Mouse (Mus musculus): ENCODE measurements around the gene Itgb4. TPM values are rescaled to one million over a fixed set of nuclear protein-coding genes. Genes with fewer than 3 reads are reported as not detected.
A peak's percentile ranks its signal among the peaks of the same experiment; 100 is the strongest.
"Not testable (repeated sequence)": the region's sequence is repeated elsewhere in the genome, so short reads cannot be mapped to it uniquely, and the experiment has no call there.

The Itgb4 gene
- polyA plus RNA-seq, 1 experiment from 2014 or later = 12.7 TPM

GRCm38 (mm10) chr11:116019976-116020411, 45.5 kb downstream of the Itgb4 start:
- Histone ChIP-seq H3K4me1 (replicated peaks; ENCODE audit: control insufficient read depth, insufficient read depth) (no peaks in the 10 kb centered on the region), H3K4me3 (ENCODE audit: low read depth, low read length) (no peak overlapping the region), H3K4me2 (replicated peaks; ENCODE audit: low read depth) (no peak overlapping the region), H3K9ac (ENCODE audit: low read length) (no peak overlapping the region), H3K27me3 (ENCODE audit: control insufficient read depth, insufficient read depth, low read length) (no peaks in the 10 kb centered on the region), H3K36me3 (ENCODE audit: control insufficient read depth, insufficient read depth, low read length) (peaks cover 9% of the 10 kb centered on the region), H3K27ac (replicated peaks) (no peak overlapping the region), H3K9me3 (ENCODE audit: control insufficient read depth, low read length) (no peaks in the 10 kb centered on the region)
- TF ChIP-seq CTCF (IDR thresholded peaks at IDR 0.05; ENCODE audit: low read depth) (no peak; the same call in 1 of the 2 replicates), EP300 (optimal IDR thresholded peaks at IDR 0.05) (no peak)
- WGBS = 78% methylated on average over 2 of the region's 2 CpGs
- ATAC-seq (ENCODE audit: low FRiP score, low TSS enrichment) (peak; percentile 13), DNase-seq (ENCODE audit: low spot score) (peak; percentile 66)

- peak; percentile 57 for TF ChIP-seq CTCF (IDR thresholded peaks at IDR 0.05; ENCODE audit: low read depth)
- no peak for TF ChIP-seq EP300 (optimal IDR thresholded peaks at IDR 0.05)
- Histone ChIP-seq H3K27me3 (ENCODE audit: control insufficient read depth, insufficient read depth, low read length) (no peaks in the 10 kb centered on the region), H3K36me3 (ENCODE audit: control insufficient read depth, insufficient read depth, low read length) (peaks cover 9% of the 10 kb centered on the region), H3K4me2 (replicated peaks; ENCODE audit: low read depth) (no peak overlapping the region), H3K4me1 (replicated peaks; ENCODE audit: control insufficient read depth, insufficient read depth) (no peaks in the 10 kb centered on the region), H3K4me3 (ENCODE audit: low read depth, low read length) (no peak overlapping the region), H3K9ac (ENCODE audit: low read length) (no peak overlapping the region), H3K27ac (replicated peaks) (no peak overlapping the region), H3K9me3 (ENCODE audit: control insufficient read depth, low read length) (no peaks in the 10 kb centered on the region)
- no peak for DNase-seq (ENCODE audit: low spot score)
- no peak for ATAC-seq (ENCODE audit: low FRiP score, low TSS enrichment)
- 36% methylated on average over 1 of the region's 1 CpGs for WGBS
Measured at GRCm38 (mm10) chr11:116020519-116020922, 46.0 kb downstream of the Itgb4 start.

- TF ChIP-seq EP300 (optimal IDR thresholded peaks at IDR 0.05) = peak; percentile 25
- TF ChIP-seq CTCF (IDR thresholded peaks at IDR 0.05; ENCODE audit: low read depth) = no peak
- Histone ChIP-seq H3K9me3 (ENCODE audit: control insufficient read depth, low read length) (no peaks in the 10 kb centered on the region), H3K27me3 (ENCODE audit: control insufficient read depth, insufficient read depth, low read length) (no peaks in the 10 kb centered on the region), H3K36me3 (ENCODE audit: control insufficient read depth, insufficient read depth, low read length) (peaks cover 9% of the 10 kb centered on the region), H3K27ac (replicated peaks) (0 out of 2 replicates have a peak overlapping the region, but pooled peaks have one; percentile 5), H3K4me2 (replicated peaks; ENCODE audit: low read depth) (peak overlapping the region; percentile 25; the same call in 1 of the 2 replicates), H3K4me1 (replicated peaks; ENCODE audit: control insufficient read depth, insufficient read depth) (no peaks in the 10 kb centered on the region), H3K4me3 (ENCODE audit: low read depth, low read length) (peak overlapping the region; percentile 40), H3K9ac (ENCODE audit: low read length) (no peak overlapping the region)
- DNase-seq (ENCODE audit: low spot score) (no peak), ATAC-seq (ENCODE audit: low FRiP score, low TSS enrichment) (no peak)
- WGBS = 50% methylated on average over 6 of the region's 6 CpGs
Measured at GRCm38 (mm10) chr11:116021328-116022220, 47.1 kb downstream of the Itgb4 start.

GRCm38 (mm10) chr11:116022256-116022780, 47.8 kb downstream of the Itgb4 start:
- H3K27me3 ChIP-seq (ENCODE audit: control insufficient read depth, insufficient read depth, low read length) = no peaks in the 10 kb centered on the region
- H3K4me1 ChIP-seq (replicated peaks; ENCODE audit: control insufficient read depth, insufficient read depth) = no peaks in the 10 kb centered on the region
- H3K9ac ChIP-seq (ENCODE audit: low read length) = peak overlapping the region; percentile 47
- H3K4me2 ChIP-seq (replicated peaks; ENCODE audit: low read depth) = peak overlapping the region; percentile 53
- TF ChIP-seq CTCF (IDR thresholded peaks at IDR 0.05; ENCODE audit: low read depth) (no peak), EP300 (optimal IDR thresholded peaks at IDR 0.05) (peak; percentile 2)
- H3K36me3 ChIP-seq (ENCODE audit: control insufficient read depth, insufficient read depth, low read length) = peaks cover 9% of the 10 kb centered on the region
- 28% methylated on average over 4 of the region's 4 CpGs for WGBS
- no peak for DNase-seq (ENCODE audit: low spot score)
- no peak for ATAC-seq (ENCODE audit: low FRiP score, low TSS enrichment)
- no peaks in the 10 kb centered on the region for H3K9me3 ChIP-seq (ENCODE audit: control insufficient read depth, low read length)
- H3K4me3 ChIP-seq (ENCODE audit: low read depth, low read length) = peak overlapping the region; percentile 40
- H3K27ac ChIP-seq (replicated peaks) = no peak overlapping the region

GRCm38 (mm10) chr11:116023074-116023770, 48.7 kb downstream of the Itgb4 start:
- Histone ChIP-seq H3K4me2 (replicated peaks; ENCODE audit: low read depth) (peak overlapping the region; percentile 44), H3K9ac (ENCODE audit: low read length) (peak overlapping the region; percentile 99), H3K4me3 (ENCODE audit: low read depth, low read length) (peak overlapping the region; percentile 89), H3K27ac (replicated peaks) (peak overlapping the region; percentile 98)
- not testable (repeated sequence) for ATAC-seq (ENCODE audit: low FRiP score, low TSS enrichment); H3K4me1 ChIP-seq (replicated peaks; ENCODE audit: control insufficient read depth, insufficient read depth); DNase-seq (ENCODE audit: low spot score); H3K27me3 ChIP-seq (ENCODE audit: control insufficient read depth, insufficient read depth, low read length); H3K9me3 ChIP-seq (ENCODE audit: control insufficient read depth, low read length); H3K36me3 ChIP-seq (ENCODE audit: control insufficient read depth, insufficient read depth, low read length)
- 1% methylated on average over 18 of the region's 18 CpGs for WGBS
